Mouse (Mus musculus) bone marrow, adult 2 months (tissue): ENCODE data around the gene Entpd3. TPM values are rescaled to one million over a fixed set of nuclear protein-coding genes. Genes with fewer than 3 reads are reported as not detected.

ENCODE experiments used
- H3K27ac ChIP-seq: fragments of 200-500 bp; 2 replicates; pipeline ENCODE4 v1.5.1; 2012; ENCODE audit warnings: low read depth, mild to moderate bottlenecking, control low read depth, inconsistent platforms, low read length; ENCODE audit not compliant: control insufficient read depth, poor library complexity, insufficient read depth
- H3K4me1 ChIP-seq: fragments of 200-500 bp; 2 replicates; pipeline ENCODE4 v1.6.1; 2011; ENCODE audit warnings: low read length; ENCODE audit not compliant: control insufficient read depth, insufficient read depth
- H3K4me3 ChIP-seq: fragments of 200-500 bp; replicated peaks from 2 replicates; pipeline ENCODE3; 2011; ENCODE audit warnings: mild to moderate bottlenecking, low read depth, low read length, control low read depth; ENCODE audit not compliant: control insufficient read depth
- CTCF ChIP-seq: fragments of 200-500 bp; IDR thresholded peaks from 2 replicates; pipeline ENCODE4 v1.5.1; 2011; ENCODE audit warnings: low read length, control low read depth; ENCODE audit not compliant: control insufficient read depth, insufficient read depth
- POLR2A ChIP-seq: fragments of 200-500 bp; IDR thresholded peaks from 2 replicates; pipeline ENCODE4 v1.6.1; 2011; ENCODE audit warnings: low read depth, mild to moderate bottlenecking, control low read depth, low read length, borderline replicate concordance; ENCODE audit not compliant: control insufficient read depth
- WGBS: fragments of 180-500 bp; shearing (Covaris S2); methylation state at CpG from one replicate; pipeline ENCODE4 v1.1.7; 2018; 5-methylcytosine and 5-hydroxymethylcytosine counted together
- polyA plus RNA-seq: library from polyadenylated mRNA; stranded (reverse); fragments of >200 nt; gene quantifications from 2 replicates; pipeline ENCODE4 v1.2.4, GENCODE M21; 2011; ENCODE audit warnings: low replicate concordance; ENCODE audit not compliant: missing spikeins, insufficient read depth, insufficient read length

Gene Entpd3
- polyA plus RNA-seq, 1 experiment = not detected

GRCm38 (mm10) chr9:120595306-120595705 is 55.7 kb downstream of the Entpd3 start:
- TF ChIP-seq CTCF = no peak
- TF ChIP-seq POLR2A = no peak
- 77% methylated on average over 4 of the region's 4 CpGs for WGBS
- H3K4me1 ChIP-seq = no peaks in the 10 kb centered on the region
- H3K4me3 ChIP-seq = no peak overlapping the region
- no peak overlapping the region for H3K27ac ChIP-seq

- H3K27ac ChIP-seq = no peak overlapping the region
- peak overlapping the region; percentile 33 for H3K4me3 ChIP-seq
- WGBS = 12% methylated on average over 17 of the region's 17 CpGs
- TF ChIP-seq POLR2A (no peak), CTCF (peak; percentile 84)
- H3K4me1 ChIP-seq = no peaks in the 10 kb centered on the region
These were observed 62.0 kb downstream of the Entpd3 start for GRCm38 (mm10) chr9:120601488-120602171.

GRCm38 (mm10) chr9:120602172-120602838 is 62.7 kb downstream of the Entpd3 start:
- no peak overlapping the region for H3K4me3 ChIP-seq
- no peak overlapping the region for H3K27ac ChIP-seq
- WGBS = 50% methylated on average over 17 of the region's 17 CpGs
- no peaks in the 10 kb centered on the region for H3K4me1 ChIP-seq
- TF ChIP-seq POLR2A (no peak), CTCF (no peak)

GRCm38 (mm10) chr9:120602839-120603511 is 63.4 kb downstream of the Entpd3 start:
- Histone ChIP-seq H3K4me1 (no peaks in the 10 kb centered on the region), H3K27ac (no peak overlapping the region), H3K4me3 (no peak overlapping the region)
- WGBS = 24% methylated on average over 23 of the region's 23 CpGs
- TF ChIP-seq CTCF (peak; percentile 85), POLR2A (no peak)

GRCm38 (mm10) chr9:120603512-120603908 is 63.9 kb downstream of the Entpd3 start:
- no peaks in the 10 kb centered on the region for H3K4me1 ChIP-seq
- 70% methylated on average over 10 of the region's 10 CpGs for WGBS
- H3K27ac ChIP-seq = no peak overlapping the region
- no peak overlapping the region for H3K4me3 ChIP-seq
- TF ChIP-seq CTCF = no peak
- TF ChIP-seq POLR2A = no peak

GRCm38 (mm10) chr9:120603956-120604355 is 64.3 kb downstream of the Entpd3 start:
- TF ChIP-seq CTCF (no peak), POLR2A (no peak)
- Histone ChIP-seq H3K4me3 (no peak overlapping the region), H3K27ac (no peak overlapping the region), H3K4me1 (no peaks in the 10 kb centered on the region)
- 77% methylated on average over 12 of the region's 12 CpGs for WGBS

- Histone ChIP-seq H3K4me3 (no peak overlapping the region), H3K27ac (no peak overlapping the region), H3K4me1 (no peaks in the 10 kb centered on the region)
- no peak for TF ChIP-seq CTCF
- TF ChIP-seq POLR2A = no peak
These were observed 71.4 kb downstream of the Entpd3 start for GRCm38 (mm10) chr9:120611055-120611454.

- H3K4me1 ChIP-seq = no peaks in the 10 kb centered on the region
- TF ChIP-seq POLR2A (no peak), CTCF (no peak)
- no peak overlapping the region for H3K27ac ChIP-seq
- no peak overlapping the region for H3K4me3 ChIP-seq
- WGBS = 79% methylated on average over 6 of the region's 6 CpGs
These were observed 74.4 kb downstream of the Entpd3 start for GRCm38 (mm10) chr9:120614059-120614458.

Other genes with a start within 250 kb of the Entpd3 start
- not detected in 2 replicates for gene Myrip, start 238.3 kb upstream of the Entpd3 start, polyA plus RNA-seq
- gene Eif1b, start 47.6 kb upstream of the Entpd3 start, polyA plus RNA-seq = 34.6 and 40.4 TPM in 2 replicates
- gene Rpl14, start 31.6 kb downstream of the Entpd3 start, polyA plus RNA-seq = 844 and 1,026 TPM in 2 replicates